Mouse (Mus musculus): Measurements from ENCODE around the gene Susd5.

GRCm38 (mm10) chr9:114087106-114087815 lies 30.3 kb downstream of the Susd5 start:
- no peak for TF ChIP-seq CTCF (IDR thresholded peaks at IDR 0.05; ENCODE audit: low read depth, low read length)
- no peak for TF ChIP-seq POLR2A (IDR thresholded peaks at IDR 0.05; ENCODE audit: insufficient read depth, low read length)
- TF ChIP-seq EP300 (IDR thresholded peaks at IDR 0.05; ENCODE audit: insufficient read depth, low read depth, low read length): 0 out of 2 replicates have a peak, but pooled peaks have one; percentile 6

All from ES-Bruce4 (cell line).